Mouse (Mus musculus) MEL-GATA-1-ER (cell line): Measurements from ENCODE around the gene Cckbr.
"Not testable (repeated sequence)": the region's sequence is repeated elsewhere in the genome, so short reads cannot be mapped to it uniquely, and the experiment has no call there.

ENCODE experiments used
- DNase-seq: peaks from one replicate; pipeline ENCODE4 v3.0.0-alpha.2; 2012; ENCODE audit warnings: low read depth; ENCODE audit errors: extremely low read depth

Gene Cckbr

GRCm38 (mm10) chr7:105437979-105438772 is 12.6 kb downstream of the Cckbr start:
- no peak for DNase-seq

- no peak for DNase-seq
These were observed 15.9 kb downstream of the Cckbr start for GRCm38 (mm10) chr7:105441426-105441825.

DNA sequence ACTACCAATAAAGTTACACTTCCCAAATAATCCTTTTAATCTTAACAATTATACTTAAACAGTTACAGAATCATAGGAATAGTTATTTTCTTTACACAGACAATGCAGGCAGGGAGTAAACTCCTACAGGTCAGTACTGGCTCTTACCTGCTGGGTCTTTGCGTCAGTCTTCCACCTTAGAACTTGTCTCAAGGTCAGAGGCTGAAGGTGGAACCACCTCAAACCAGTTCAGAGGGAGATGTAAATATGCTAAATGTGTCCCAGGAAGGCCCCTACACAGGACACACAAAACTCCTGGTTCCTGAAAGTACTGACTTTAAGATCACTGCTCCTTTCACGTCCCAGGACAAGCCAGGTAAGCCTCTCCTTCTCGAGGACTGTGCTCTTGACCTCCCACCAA is 19.5 kb downstream of the Cckbr start:
- DNase-seq: no peak

DNA sequence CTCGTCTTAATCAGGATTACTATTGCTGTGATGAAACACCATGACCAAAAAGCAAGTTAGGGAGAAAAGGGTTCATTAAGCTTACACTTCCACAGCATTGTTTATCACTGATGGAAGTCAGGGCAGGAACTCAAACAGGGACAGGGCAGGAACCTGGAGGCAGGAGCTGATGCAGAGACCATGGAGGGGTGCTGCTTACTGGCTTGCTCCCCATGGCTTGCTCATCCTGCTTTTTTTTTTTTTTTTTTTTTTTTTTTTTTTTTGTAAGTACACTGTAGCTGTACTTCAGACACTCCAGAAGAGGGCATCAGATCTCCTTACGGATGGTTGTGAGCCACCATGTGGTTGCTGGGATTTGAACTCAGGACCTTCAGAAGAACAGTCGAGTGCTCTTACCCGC is 27.8 kb downstream of the Cckbr start:
- not testable (repeated sequence) for DNase-seq

DNA sequence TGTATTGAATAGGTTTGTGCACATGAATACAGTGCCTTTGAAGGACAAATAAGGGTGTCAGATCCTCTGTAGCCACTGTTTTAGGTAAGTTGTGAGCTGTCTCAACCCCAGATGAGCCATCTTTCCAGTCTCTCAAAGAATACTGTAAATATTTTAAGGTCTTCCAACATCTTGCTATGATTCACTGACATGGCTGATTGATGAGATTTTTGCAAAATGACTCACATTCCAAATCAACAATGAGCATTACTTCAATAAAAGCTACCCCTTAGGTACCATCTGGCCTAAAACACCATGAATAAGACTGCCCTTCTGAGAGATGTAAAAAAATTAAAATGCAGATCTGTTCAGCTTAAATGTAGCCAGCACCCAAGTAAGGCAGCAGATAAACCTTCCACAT is 33.0 kb downstream of the Cckbr start:
- DNase-seq: no peak

DNA sequence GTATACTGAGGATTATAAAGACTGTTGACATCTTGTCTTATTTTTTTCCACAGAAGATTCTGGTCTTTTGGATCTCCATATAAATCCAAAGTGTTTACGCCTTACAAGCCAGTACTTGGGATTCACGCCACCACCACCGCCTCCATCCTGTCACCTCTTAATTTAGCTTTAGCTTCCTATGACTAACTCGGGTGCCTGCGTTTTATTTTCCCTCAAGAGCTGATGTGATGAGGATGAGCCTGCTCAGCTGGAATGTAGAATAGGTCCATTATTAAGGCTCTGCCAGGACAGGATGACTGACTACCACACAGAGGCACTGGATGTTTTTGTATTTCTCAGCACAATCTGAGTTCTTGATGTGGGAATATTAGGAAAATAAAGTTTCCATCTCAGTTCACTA is 40.0 kb downstream of the Cckbr start:
- DNase-seq: not testable (repeated sequence)

DNA sequence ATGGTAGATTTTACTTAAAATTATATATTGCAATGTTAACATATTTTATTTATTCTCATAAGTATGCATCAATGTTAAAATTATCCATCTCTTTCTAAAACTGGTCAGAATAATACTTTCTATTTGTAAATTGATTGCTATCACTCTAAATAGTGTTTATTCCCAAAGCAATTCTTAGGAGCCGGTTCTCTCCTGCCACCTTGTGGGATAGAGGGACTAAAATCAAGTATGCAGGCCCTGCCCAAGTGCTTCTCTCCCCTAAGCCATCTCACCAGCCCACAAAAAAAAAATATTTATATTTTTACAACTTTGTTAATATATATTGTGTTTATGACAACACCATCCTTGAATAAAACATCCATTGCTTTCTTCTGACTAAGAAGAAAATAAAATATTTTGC is 47.1 kb downstream of the Cckbr start:
- DNase-seq: no peak

- no peak for DNase-seq
These were observed 49.3 kb downstream of the Cckbr start for GRCm38 (mm10) chr7:105474771-105475315.

- no peak for DNase-seq
These were observed 49.9 kb downstream of the Cckbr start for GRCm38 (mm10) chr7:105475396-105475949.

DNA sequence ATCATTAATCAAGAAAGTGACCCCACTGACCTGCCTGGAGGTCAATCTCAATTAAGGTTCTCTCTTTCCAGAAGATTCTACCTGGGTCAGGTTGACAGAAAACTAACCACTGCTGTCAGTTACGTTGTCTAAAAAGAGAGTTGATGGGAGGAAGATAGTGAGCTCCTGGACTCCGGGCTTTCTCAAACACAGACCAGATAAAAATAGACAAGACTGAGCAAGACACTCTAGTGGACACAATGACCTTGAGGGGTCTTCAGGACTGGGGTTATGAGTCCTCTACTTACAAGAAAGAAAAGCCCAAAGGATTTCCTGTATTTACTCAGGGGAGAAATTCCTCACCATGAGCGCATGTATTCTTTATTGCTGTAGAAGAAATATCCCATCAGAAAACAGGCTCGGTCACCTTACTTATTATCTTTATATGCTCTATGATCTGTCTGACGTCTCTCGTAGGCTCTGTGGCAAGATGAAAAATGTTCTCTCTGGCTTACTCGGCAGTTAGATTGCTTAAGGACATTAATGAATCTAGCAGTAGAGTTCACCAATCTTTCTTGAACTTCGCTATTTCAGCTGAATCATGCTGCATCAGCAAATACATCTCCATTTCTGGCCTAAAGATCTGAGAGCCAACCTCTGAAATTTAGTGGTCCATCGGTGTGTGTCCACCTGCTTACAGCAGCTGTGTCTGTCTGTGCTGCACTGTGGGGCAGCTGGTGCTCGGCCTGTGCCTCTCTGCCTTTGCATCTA is 51.3 kb downstream of the Cckbr start:
- DNase-seq: no peak

- no peak for DNase-seq
These were observed 51.8 kb downstream of the Cckbr start for GRCm38 (mm10) chr7:105477433-105477700.

GRCm38 (mm10) chr7:105477841-105478240 is 52.3 kb downstream of the Cckbr start:
- DNase-seq: peak; percentile 18

GRCm38 (mm10) chr7:105478344-105478743 is 52.8 kb downstream of the Cckbr start:
- no peak for DNase-seq

DNA sequence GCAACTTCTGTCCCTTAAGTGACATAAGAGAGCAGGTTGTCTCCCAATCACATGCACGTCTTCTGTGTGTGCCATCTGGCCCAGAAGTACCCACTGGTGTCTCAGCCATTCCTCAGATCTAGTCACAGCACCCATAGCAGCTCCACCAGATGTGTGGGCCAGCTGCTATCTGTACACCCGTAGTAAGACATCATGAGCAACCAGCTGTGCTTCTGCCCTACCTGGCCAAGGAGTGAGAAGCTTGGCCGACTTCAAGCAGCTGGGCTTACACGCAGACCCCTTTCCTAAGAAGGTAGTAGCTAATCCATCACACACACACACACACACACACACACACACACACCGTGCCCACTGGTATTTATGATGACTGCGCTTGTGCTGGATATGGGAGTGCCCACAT is 53.7 kb downstream of the Cckbr start:
- no peak for DNase-seq

GRCm38 (mm10) chr7:105480081-105480480 is 54.5 kb downstream of the Cckbr start:
- DNase-seq: no peak

DNA sequence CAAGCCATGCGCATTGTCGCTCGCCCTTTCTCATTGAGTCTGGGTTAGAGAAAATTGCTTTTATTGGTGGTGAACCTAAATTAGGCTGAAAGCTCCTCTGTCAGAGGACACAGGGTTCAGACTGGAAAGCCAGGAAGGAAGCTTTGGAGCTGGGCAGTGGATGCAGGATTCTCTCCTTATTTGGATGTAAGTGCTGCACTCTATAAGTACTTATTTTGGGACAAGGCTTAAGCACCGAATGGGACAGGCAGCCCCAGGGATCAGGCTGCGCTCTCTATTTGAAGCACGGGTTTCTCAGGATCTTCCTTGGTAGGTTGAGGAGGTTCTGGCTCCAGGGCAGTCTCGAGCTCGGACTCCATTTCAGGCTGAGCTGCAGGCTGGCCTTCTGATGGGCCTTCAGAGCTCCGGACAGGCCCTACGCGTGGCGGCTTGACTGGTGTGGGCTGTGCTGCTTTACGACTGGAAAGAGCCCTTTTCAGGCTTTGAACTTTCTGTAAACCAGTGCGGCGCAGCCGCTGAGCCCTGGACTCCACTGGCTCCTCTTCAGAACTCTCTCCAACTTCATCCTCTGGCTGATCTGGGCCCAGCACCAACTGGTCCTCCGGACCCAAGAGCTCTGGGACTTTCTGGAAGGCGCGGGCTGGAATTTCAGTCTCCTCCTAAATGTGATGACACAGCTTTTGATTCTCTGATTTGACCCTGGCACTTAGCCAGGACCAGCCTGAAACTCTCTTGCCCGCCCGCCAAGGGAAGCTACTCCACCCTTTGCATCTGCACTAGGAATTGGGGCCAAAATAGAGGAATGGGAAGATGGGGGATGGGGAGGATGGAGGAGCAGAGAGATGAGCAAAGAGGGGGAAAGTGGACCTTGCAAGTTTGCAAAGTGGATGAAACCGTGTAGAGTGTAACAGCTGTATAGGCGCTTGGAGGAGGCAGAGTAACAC is 55.3 kb downstream of the Cckbr start:
- DNase-seq: no peak

- no peak for DNase-seq
These were observed 56.2 kb downstream of the Cckbr start, which contains the start of gene Cavin3 for GRCm38 (mm10) chr7:105481505-105482411. TSS of gene Cavin3 (minus strand) at chr7:105482300.

- DNase-seq: no peak
These were observed 56.9 kb downstream of the Cckbr start for GRCm38 (mm10) chr7:105482426-105482825.

DNA sequence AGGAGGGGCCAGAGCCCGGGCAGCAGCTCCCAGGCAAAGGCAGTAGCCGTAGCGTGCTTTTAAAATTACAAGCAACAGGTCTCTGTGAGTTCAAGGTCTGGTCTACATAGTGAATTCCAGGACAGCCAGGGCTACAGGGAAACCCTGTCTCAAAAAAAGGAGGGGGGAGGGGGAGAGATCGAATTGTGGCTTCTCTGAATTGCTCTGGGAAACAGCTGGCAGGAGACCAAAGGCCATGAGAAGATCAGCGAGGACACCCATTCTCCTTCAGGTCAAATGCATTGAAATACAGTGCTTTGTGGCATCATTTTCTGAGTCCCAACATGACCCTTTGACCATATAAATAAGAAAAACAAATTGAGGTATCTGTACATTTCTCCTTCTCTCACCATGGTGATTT is 59.5 kb downstream of the Cckbr start:
- no peak for DNase-seq
